Mouse (Mus musculus) lung, postnatal 10 days (tissue): ENCODE measurements around the gene Cnot11.

Source experiments
- DNase-seq: peaks from one replicate; pipeline ENCODE4 v3.0.0; 2021

Cnot11 gene

DNA sequence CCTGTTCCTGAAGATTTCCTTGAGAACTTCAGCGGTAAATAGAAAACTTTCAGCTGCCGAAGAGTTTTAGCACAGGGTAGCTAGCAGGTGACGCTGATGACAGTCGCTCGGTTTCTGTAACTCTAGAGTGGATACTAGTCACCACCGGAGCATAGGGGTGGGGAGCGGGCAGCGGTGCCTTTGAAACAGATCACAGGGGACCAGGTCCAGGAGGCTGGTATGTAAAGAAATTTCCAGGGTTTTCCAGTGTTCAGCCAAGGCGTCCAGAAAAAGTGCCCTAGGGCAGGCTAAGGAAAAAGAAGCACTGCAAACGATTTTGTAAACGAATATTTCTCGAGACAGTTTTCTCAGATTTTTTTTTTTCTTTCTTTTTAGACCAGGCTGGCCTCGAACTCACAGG is at the start of gene Cnot11:
Cnot11 (plus strand) TSS at position 162 of the 400 bp plus-strand sequence.
- DNase-seq: no peak

DNA sequence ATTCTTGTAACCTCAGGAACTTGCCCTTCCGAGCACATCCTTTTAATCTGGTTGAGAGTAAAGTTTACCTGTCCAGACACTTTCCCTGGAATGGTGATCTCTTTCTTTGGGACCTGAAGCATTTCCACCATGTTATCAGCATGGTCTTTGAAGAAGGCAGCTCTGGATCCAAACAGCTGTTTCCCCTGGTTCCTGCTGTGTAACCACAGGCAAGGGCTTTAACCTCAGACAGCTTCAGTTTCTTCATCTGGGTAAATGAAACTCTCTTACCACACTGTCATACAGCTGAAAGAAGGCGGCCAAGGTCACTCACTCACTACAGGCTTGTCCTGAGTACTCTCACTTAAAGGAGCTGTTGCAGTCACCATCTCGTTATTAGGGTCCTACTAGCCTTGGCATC is 47.4 kb upstream of the Cnot11 start:
- no peak for DNase-seq

DNA sequence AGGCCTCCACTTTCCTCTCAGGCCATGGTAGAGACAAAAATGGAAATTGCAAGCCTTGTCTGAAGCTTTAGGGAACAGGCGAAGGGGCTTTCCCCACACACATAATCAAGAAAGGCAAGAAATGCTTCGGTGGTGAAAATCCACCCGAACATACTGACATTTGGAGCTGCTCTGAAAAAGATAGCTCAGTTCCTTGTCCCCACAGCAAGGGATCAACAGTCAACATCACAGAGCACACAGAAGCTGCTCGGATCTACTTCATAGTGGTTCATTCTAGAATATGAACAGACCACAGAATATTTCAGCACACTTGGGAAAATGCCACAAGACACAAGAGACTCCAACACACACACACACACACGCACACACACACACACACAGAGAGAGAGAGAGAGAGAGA is 41.6 kb upstream of the Cnot11 start:
- DNase-seq: no peak

DNA sequence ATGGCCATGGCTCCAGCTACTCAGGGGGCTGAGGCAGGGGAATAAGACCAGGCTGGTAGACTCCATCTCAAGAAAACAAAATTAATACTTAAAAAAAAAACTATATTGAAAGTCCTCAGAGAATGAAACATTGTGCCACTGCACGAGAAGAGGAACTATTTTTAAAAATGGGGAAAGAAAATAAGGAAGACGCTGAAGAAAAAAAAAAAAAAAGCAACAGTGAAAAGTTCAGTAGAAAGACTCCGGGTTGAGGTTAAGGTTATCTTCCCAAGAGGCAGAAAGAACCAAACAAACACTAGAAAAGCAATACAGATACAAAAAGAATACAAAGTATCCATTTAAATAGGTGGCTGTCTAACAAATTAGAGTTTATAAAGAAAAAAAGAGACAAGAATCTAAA is 41.1 kb upstream of the Cnot11 start:
- DNase-seq: no peak

DNA sequence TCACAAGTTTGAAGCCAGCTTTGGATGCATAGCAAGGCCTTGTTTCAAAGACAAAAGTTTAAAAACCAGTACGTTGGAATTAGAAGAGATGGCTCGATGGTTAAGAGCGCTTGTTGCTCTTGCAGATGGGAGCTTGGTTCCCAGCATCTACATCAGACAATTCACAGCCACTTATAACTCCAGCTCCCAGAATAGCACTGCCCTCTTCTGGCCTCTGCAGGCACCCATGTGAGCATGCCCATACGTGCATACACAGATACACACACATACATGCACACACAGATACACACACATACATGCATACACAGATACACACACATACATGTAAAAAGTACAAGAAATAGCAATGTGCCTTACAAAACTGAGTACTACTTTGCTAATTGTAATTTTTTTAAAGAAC is 37.8 kb upstream of the Cnot11 start:
- no peak for DNase-seq

DNA sequence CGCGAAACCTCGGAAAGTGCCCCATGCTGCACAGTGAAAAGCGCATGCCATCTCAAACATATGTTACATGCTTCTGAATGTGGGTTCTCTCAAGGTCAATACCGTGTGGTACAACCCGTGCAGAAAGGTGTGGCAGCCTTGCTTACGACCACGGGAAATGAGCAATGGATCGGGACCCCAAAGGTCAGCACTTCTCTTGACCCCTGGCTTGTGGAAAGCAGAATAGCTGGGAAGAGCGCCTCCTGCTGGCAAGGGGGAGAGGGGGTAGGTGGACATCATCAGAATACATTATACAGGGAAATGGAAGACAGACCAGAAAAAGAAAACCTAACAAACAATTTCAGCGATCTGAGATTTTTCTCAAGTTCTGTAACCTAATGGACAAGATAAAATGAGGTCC is 37.0 kb upstream of the Cnot11 start:
- DNase-seq: no peak

DNA sequence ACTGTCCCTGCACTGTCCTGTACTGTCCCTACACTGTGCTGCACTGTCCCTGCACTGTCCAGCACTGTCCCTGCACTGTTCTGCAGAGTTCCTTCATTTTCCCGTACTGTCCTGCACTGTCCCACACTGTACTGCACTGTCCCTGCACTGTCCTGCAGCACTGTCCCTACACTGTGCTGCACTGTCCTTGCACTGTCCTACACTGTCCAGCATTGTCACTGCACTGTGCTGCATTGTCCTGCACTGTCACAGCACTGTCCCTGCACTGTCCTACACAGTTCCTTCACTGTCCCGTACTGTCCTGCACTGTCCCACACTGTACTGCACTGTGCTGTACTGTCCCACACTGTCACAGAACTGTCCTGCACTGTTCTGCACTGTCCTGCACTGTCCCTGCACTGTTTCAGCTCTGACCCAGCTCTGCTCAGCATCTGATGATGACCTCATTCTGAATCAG is 35.3 kb upstream of the Cnot11 start:
- DNase-seq: no peak

DNA sequence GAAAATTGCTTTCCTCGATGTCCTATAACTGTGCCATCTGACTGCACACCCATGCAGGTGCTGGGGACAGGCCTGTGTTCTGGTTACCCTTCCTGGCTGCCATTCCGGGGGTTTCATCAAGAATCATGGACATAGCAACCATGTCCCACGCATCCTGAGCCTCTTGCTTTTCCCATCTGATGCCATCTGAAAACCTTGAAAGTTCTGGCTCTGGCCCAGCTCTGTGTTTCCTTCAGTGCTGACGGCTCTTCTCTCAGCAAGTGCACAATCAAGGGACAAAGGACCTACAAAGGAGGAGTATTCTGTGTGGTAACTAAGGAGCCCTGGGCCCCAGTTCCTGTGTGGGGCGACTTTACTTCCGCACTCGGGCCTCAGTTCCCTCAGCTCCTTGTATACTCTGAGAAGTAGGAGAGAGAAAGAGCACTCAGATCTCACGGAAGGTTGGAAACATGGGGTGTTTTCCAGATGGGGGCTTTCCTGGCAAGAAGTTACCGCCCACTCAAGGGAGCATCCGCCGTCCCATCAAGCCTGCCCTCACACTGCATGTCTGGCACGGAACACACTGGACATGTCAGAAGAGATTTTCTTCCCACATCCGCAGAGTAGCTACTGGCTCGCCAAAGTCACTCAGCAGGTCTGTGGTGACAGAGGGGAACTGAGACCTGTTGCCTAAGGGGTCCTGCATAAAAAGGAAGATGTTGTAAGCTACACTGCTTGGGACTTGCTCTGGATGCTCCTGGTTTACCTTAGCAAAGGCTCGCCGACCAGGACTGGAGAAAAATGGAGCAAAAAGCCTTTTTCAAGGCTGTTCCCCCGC is 31.8 kb upstream of the Cnot11 start:
- no peak for DNase-seq

DNA sequence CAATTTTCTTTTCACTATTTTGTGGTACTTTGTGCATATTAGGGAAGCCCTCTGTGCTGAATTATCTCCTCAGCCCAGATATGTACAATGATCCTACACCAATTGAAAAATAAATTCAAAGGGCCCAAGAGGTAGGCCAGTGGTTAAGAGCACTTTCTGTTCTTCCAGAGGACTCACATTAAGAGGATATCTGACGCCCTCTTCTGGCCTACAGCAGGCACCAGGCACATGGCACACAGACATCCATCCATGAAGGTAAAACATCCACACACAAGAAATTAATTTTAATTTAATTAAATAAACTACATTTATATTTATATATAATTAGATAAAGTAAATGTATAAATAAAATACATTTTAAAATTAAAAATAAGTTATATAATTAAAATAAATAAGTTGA is 30.5 kb upstream of the Cnot11 start:
- peak; percentile 52 for DNase-seq

DNA sequence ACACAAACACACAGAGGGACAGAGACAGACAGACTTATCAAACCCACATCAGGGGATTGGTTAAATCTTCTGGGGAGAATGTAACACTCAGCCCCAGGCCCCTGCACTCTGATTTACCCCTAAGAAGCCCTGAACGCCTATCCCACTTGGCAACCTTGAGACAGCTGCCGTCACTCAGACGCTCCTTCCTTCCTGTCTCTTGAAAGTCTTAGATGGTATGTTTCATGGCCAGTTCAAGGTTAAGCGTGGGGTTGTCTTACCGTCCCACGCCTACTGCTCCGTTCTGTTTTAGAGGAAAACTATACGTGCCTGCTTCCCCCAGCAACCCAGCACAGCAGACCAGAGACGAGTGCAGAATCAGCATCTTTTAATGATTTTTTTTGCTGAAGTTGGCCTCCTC is 29.2 kb upstream of the Cnot11 start:
- no peak for DNase-seq

DNA sequence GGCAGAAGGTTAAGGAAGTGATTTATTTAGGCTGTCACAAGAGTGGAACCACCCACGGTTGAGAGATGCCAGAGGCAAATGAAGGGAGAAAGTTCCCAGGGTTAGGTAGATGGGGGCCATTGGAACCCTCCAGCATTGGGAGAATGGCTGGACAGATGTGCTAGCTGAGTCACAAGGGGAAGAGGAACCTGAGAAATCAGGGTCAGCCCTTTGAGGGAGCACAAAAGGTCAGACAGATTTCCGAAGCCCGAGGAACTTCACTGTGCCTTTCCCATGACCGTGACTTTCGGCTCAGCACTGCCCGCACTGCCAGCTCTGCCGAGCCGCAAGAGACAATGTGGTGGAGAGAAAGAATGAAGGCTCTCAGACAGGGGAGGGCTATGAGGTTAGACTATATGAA is 23.0 kb upstream of the Cnot11 start:
- no peak for DNase-seq

DNA sequence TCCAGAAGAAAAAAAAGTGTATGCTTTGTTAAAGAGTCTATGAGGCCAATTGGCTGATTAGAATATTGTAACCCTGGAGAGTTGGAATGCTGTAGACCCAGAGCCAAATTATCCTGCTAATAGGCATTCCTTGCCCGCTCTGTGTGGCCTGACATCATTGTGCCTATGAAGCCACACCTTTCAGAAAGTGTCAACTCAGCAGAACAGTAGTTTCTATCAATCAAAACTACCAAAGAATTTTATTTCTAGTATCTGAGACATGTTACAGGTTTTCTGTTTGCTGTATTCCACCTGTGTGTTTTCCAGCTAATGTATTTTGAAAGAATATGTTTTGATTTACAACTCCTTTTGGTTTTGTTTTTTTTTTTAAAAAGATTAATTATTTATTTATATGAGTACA is 22.6 kb upstream of the Cnot11 start:
- DNase-seq: no peak

DNA sequence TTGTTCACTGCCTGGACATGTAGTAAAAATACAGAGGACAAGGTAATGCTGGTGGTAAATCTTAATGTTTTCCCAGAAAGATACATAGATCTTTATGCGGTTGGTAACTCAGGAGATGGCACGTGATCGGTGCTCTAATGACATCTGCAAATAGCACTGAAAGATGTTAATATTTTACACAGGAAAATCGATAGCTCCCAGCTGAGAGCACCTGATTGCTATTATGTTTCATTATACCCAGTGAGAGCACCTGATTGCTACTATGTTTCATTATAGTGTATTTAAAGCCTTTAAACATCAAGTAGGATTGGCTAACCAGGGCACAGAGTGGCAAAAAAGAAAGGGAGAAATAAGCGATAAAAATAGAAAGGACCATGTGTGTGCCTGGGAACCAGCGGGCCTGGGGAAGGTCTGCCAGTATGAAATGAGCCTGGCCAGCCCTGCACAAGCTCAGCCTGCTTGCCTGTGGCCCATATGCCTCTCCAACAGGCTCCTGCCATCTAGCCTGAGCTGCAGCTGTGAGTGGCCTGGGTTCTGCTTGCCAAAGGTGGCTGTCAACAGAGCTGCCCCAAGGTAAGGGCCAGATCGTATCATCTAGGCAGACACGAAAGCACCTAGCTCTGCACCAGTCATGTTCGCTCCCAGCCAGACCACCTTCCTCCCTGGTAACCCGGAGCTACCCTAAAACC is 19.3 kb upstream of the Cnot11 start:
- DNase-seq: no peak

DNA sequence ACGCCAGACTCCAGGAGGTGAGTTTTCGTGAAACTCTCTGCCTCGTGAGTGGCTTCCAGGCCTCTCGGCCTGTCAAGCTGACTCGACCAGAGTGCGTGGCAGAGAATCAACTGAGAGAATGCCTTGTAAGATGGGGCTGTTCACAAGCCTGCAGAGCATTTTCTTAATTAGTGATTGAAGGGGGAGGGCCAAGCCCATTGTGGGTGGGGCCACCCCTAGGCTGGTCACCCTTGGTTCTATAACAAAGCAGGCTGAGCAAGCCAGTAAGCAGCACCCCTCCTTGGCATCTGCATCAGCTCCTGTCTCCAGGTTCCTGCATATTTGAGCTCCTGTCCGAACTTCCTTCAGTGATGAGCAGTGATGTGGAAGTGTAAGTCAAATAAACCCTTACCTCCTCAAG is 13.5 kb upstream of the Cnot11 start:
- no peak for DNase-seq

DNA sequence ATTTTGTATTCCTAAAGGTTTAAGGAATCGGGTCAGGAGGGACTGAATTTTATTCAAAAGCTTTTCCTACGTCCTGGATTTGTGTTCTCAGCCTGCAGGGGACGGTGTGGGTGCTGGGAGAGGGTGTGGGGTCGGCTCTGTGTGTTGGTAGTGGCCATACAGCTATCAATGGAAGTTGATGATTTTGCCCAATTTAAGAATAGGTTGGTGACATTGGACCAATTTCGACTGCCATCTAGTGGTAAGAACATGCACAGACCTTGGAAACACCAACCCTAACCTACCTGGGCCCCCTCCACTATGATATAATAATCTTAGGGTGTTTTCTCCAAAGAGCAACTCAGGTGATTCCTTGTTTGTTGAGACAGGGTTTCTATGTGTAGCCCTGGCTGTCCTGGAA is 12.3 kb upstream of the Cnot11 start:
- peak; percentile 56 for DNase-seq

DNA sequence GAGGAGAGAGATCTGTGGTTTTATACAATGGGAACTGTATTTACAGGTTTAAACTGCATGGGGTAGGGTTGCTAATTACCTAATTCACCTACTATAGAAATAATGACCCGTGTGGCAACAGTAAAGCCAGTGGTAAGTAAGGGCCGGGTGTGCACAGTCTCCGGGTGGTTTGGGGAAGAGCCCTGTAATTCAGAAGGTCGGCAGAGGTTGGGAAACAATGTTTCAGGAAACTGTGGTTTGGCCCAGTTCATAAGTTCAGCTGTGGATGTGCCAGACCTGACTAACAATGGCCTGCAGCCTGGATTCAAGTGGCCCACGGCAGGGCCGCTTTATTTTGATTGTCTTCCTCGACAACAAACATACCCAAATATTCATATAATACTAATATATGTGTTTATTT is 9.0 kb upstream of the Cnot11 start:
- no peak for DNase-seq

DNA sequence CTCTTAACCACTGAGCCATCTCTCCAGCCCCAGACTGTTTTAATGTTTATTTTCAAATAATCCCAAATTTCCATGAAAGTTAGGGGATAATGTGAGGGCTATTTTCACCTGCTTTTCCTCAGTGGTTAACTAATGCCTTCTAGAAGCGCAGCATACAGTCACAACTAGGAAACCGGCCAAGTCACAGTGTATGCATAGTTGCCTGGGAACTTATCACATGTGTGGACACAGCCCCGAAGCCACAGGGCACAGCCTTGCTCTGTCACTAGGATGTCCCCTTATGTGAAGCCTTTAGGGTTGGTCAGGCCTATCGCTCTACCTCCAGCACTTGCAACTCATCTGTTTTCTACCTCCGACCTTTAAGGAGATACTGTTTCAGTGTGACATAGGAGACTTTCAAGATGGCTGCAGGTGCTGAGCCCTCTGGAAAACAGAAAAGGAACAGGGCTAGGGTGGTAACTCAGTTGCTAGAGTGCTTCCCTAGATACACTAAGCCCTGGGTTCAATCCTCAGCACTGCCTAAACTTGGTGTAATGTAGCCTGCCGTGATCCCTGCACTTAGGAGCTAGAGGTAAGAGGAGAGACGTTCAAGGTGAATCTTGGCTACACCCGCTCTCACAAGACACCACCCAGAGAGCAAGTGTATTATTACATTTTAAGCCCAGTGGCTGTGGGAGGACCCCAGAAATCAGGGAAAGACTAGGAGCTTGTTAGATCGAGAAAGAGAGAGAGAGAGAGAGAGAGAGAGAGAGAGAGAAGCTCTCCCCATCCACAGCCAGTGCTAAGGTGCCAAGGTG is 8.2 kb upstream of the Cnot11 start:
- peak; percentile 26 for DNase-seq

DNA sequence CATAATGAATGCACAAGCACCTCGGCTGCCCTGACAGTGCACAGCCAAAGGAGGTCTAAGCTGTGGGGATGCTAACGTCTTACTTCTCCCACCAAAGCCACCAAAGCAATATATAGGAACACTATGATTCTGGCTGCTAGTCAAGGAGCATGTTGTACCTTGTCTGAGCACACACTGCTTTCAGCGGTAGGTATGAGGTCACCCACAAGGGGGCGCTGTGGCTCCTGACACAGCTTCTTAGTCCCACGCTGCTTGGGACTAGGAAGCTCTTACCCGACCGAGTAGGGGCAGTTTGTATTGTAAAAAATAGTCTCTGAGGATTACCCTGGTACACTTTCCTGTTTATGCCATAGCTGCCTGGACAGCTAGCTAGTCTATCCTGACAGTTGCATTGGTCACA is 7.4 kb upstream of the Cnot11 start:
- peak; percentile 81 for DNase-seq

DNA sequence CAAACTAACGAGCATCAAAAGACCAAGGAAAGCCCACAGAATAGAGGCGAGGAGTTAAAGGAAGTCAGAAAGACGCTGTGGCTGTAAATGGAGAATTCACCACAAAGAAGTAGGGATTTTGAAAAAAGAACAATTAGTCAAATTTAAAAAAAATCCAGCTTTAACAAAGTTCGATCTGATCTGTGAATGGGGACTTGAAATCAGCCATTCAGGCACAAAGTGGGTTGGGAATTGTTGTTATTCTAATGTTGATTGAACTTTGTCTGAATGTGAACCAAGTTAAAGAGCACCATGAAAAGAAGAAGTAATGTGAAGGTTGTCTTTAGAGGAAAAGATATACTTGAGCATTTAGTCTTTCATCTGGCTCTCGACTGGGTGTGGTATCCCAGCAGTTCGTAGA is 6.5 kb upstream of the Cnot11 start:
- DNase-seq: no peak

DNA sequence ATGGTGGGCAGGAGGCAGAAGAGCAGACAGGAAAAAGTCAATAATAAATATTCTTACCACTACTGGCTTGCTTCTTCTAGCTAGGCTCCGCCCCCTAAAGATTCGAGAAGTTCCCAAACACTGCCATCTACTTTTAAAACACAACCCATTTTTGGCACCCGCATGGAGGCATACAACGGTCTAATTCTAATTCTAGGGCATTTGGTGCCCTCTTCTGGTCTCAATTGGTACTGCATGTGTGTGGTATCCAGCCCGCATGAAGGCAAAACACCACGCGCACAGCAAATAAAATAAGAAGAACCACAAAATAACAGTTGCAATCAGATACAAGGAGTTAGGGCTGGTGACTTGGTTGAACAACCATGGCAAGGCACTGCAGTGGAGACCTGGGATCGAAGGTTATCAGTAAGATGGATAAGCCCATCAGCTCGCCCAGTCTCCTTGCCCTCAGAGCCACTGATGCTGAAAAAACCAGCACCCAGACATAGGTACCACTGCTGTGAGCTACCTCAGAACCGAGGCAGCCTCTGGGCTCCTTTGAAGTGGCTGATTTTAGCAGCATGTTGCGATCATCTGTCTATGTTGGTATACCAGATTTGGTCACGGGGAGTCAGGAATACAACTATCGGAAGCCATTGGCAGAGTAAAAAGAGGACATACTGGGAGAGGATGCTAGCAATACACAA is 4.4 kb upstream of the Cnot11 start:
- DNase-seq: peak; percentile 89

DNA sequence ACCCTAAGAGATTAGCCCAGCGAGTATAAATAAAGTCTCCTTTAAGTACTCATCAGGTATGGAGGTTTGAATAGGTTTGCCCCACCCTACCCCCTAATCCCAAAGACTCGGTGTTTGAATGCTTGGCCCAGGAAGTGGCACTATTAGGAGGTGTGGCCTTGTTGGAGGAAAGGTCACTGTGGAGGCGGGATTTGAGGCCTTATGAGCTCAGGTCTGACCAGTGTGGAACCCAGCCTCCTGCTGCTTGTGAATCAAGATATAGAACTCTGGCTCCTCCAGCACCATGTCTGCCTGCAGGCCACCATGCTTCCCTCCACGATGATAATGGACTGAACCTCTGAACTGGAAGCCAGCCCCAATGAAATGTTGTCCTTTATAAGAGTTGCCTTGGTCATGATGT is 3.8 kb upstream of the Cnot11 start:
- DNase-seq: no peak

DNA sequence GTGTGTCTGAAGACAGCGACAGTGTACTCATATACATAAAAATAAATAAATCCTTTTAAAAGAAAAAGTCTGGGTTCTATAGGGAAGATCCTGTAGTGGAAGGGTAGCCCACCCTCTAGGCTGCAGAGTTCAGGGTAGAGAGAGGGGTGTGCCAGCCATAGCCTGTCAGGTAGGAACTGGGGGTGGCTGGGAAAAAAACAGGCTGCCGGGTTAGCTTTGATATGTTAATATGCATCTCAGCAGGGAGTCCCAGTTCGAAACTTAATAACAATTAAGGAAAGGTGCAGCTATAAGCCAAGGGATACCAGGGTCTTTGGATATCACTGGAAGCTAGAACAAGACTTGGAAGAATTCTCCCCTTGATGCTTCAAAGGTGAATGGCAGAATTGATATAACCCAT is 875 bp upstream of the Cnot11 start:
- no peak for DNase-seq
